Mouse (Mus musculus) erythroblast, adult 5-6 weeks (primary cell): ENCODE results near the gene Tmem43. TPM values are rescaled to one million over a fixed set of nuclear protein-coding genes. Genes with fewer than 3 reads are reported as not detected.
A peak's percentile ranks its signal among the peaks of the same experiment; 100 is the strongest.
"Not testable (repeated sequence)": the region's sequence is repeated elsewhere in the genome, so short reads cannot be mapped to it uniquely, and the experiment has no call there.

ENCODE experiments used
- ATAC-seq: replicated peaks from 2 replicates; pipeline ENCODE4 v1.8.0; 2016; ENCODE audit warnings: moderate number of reproducible peaks, mild to moderate bottlenecking, moderate TSS enrichment, inconsistent platforms; ENCODE audit not compliant: poor library complexity, low FRiP score, severe bottlenecking
- total RNA-seq, 2 experiments: library from RNA; stranded (forward) in 1 of 2; stranded (reverse) in 1 of 2; fragments of 150-400 nt in 1 of 2; fragments of 200-764, 138-1000 nt in 1 of 2; gene quantifications; 2 replicates each; pipeline versions ENCODE4 v1.2.3 to v1.2.4; 2015 to 2017; ENCODE audit warnings: low replicate concordance in 2 of 2

Tmem43 gene
- total RNA-seq (2015; ENCODE audit: low replicate concordance) (10.2 and 13.8 TPM in 2 replicates), total RNA-seq (2017; ENCODE audit: low replicate concordance) (11.8 and 16.7 TPM in 2 replicates)

- peak; percentile 91 for ATAC-seq
These were observed at the start of gene Tmem43, which contains the start of gene Chchd4 for GRCm38 (mm10) chr6:91472868-91473804. Gene Tmem43, plus strand, starts transcription at chr6:91473703. Gene Chchd4, minus strand, starts transcription at chr6:91473546.

- ATAC-seq: no peak
These were observed 49.4 kb upstream of the Tmem43 start for GRCm38 (mm10) chr6:91424151-91424550.

DNA sequence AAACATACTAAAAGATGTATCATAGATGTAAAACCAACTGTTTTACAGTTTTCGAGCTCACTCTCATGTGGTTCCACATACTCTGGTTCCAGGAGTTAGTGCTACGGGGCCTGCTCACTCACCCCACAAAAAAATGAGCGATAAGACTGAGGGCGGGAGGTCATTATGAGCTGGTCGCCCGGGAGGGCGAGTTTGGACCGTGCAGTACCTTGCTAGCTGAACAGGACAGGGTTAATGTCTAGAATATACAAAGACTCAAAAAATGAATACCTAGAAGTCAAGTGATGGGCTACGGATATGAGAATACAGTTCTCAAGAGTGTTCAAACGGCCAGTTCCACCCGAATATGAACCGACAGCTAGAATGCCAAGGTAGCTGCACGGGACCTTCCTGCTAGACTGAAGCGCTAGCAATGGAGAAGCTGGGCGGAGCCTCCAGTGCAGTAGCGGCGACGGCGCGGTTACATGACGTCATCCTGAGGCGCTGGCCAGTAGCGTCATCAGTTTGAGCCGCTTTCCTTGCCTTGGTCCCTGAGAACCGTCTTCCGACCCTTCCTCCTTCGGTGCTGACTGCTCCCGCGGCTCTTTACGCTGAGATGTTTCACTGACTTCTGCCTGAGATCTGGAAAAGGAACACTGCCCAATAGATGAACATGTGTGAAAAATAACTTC lies 32.9 kb upstream of the Tmem43 start:
- peak; percentile 94 for ATAC-seq

GRCm38 (mm10) chr6:91441145-91441662 lies 32.3 kb upstream of the Tmem43 start:
- peak; percentile 33 for ATAC-seq

DNA sequence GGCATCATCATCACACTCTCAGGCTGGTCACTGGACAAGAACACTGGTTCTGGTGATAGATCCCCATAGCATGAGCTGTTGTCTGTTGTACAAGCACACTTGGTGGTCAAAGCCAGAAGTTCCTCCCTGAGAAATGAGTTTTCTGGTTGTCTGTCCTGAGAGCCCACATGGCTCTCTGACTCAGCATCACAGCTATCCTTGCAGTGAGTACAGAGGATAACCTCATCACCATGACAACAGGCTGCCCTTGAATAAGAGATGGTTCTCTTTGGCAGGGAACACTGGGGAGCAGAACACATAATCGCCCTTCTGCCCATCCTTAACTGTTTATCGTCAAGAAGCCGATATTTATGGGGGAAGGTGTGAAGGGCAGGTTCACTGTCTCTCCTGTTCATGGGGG lies 28.2 kb upstream of the Tmem43 start:
- ATAC-seq: no peak

DNA sequence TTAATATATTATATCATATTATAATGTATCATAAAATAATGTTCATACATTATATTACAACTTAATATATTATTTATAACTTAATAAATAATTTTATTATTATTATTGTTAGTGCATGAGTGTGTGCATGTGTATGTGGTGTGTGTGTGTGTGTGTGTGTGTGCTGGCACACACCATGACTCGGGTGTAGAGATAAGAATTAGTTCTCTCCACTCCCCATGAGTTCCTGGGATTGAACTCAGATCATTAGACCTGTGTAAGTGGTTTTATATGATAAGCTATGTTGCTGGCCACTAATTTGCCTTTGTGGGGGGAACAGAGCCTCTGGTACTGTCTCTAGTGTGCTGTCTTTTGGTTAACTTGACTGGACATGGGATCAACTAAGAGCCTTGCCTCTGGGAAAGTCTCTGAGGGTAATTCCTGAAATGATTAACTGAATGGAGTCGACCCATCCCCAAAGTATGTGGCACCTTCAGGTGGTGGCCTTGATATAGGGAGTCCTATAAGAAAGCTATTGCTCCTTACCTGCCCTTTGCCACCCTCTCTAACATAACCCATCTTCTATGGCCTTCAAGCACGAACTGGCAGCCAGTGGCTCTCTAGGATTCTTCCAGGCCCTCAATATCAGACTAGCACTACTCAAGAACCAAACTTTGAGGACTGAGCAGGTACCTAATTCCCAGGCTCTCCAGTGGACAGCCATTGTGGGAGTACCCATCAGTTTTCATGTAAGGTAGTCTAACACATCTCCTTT lies 23.9 kb upstream of the Tmem43 start:
- no peak for ATAC-seq

GRCm38 (mm10) chr6:91452056-91452455 lies 21.4 kb upstream of the Tmem43 start:
- ATAC-seq: no peak

GRCm38 (mm10) chr6:91454546-91454945 lies 19.0 kb upstream of the Tmem43 start:
- ATAC-seq: no peak

DNA sequence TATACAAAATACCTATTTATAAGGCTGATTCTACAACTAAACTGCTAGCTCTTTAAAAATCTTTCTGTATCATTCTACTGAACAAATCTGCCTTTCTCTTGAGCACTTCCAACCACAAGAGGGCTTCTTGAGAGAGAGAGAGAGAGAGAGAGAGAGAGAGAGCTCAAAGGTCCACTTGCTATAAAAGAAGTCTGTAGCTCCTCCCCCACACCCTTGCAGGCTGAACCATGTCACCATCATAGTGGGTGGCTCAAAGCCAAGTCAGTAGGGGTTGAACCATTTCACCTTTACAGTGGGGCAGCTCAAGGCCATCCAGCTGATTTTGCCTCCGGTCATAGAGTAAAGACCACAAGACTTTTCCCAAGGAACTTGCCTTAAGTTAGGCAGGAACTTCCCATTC lies 14.0 kb upstream of the Tmem43 start:
- no peak for ATAC-seq

GRCm38 (mm10) chr6:91465756-91466155 lies 7.7 kb upstream of the Tmem43 start:
- ATAC-seq: no peak

- ATAC-seq: no peak
These were observed 6.4 kb upstream of the Tmem43 start for GRCm38 (mm10) chr6:91467106-91467505.

DNA sequence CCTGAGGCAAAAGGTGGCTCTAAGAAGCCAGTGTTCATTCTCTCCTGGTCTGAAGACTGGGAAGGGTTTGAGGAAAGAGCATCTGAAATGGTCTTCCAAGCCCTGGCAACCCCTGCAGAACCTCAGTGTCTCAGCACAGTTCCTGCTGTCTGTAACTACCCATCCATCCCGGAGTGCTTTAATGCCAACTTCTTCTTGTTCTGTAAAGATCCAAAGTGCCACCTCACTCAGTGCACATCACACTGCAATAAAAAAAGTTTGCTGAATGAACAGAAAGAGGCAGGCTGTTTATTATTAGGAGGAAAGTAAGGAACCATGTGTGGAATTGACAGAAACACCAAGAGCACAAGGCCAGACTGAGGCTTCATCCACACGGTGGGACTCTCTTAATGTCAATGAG lies 2.8 kb upstream of the Tmem43 start:
- no peak for ATAC-seq

DNA sequence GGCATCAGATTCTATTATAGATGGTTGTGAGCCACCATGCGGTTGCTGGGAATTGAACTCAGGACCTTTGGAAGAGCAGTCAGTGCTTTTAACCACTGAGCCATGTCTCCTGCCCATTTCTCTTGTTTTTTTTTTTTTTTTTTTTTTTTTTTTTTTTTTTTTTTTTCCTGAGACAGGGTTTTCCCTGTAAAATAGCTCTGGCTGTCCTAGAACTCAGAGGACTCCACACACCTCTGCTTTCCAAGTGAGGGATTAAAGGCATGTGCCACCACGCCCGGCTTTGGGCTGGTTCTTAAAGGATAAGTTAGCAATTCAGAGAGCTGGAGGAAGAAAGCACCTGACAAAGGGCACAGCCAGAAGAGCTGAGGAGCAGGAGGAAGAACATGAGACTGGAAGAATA lies 2.1 kb upstream of the Tmem43 start:
- not testable (repeated sequence) for ATAC-seq

- no peak for ATAC-seq
These were observed 1.2 kb upstream of the Tmem43 start for GRCm38 (mm10) chr6:91472319-91472718.

- peak; percentile 20 for ATAC-seq
These were observed 420 bp downstream of the Tmem43 start for GRCm38 (mm10) chr6:91473805-91474440.

- ATAC-seq: no peak
These were observed 1.1 kb downstream of the Tmem43 start for GRCm38 (mm10) chr6:91474441-91475190.

DNA sequence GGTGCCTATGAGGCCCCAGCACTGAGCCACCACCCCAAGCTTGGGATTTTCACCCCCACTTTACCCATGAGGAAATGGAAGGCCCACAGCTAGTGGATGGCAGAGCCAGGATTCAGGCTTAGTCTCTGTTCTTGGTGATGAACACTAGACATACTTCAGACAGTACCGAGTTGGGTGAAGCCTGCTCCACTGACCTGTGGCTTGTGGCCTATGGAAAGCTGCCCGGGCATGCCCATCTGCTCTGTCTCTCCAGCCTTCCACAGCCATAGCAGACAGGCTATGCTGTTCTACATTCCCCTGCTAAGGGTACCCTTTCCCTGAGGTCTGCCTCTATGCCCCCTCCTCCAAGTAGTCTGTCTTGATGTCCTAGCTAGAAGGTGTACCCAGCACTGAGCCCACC lies 3.0 kb downstream of the Tmem43 start:
- ATAC-seq: no peak

DNA sequence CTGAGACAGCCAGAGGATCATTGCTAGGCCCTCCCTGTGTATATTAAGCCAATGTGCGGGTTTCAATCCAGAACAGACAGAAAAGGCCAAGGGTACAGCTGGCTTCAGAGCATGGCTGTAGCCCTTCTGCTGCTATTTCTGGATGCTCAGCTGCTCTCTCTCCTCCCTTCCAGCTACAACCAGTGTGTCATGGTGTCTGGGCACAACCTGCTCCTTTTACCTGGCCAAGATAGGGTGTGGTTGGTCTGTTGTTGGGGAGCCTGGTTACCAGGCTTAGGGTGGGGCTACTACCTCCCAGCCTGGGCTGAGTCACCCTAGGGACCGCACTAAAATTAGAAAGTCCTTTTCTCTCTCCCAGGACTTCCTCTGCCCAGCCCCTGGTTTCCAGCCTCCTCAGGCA lies 9.9 kb downstream of the Tmem43 start:
- ATAC-seq: no peak
